Mouse (Mus musculus) lung, postnatal 0 days (tissue): ENCODE measurements at regions not wholly inside any gene's neighbourhood (a gene's known extent, or its start where the extent isn't known, plus 50 kb on each side); places are given as distances from the start of the nearest gene placed in this dataset.

ENCODE experiments used
- ATAC-seq: fragments of 200-750 bp; cut with Nextera tagmentation; 2 replicates; pipeline ENCODE4 v1.8.0; 2017; ENCODE audit warnings: moderate library complexity
- DNase-seq: peaks from one replicate; pipeline ENCODE4 v3.0.0-alpha.2; 2016; ENCODE audit warnings: low spot score
- H3K27ac ChIP-seq: fragments of 300-500 bp; sonication (generic); 2 replicates; pipeline ENCODE4 v1.5.1; 2014; ENCODE audit warnings: antibody characterized with exemption, mild to moderate bottlenecking, low read length, mixed read lengths
- H3K27me3 ChIP-seq: fragments of 300-500 bp; sonication (generic); replicated peaks from 2 replicates; pipeline ENCODE4 v1.6.1; 2014; ENCODE audit warnings: low read length, mixed read lengths; ENCODE audit not compliant: insufficient read depth
- H3K36me3 ChIP-seq: fragments of 300-500 bp; sonication (generic); 2 replicates; pipeline ENCODE4 v1.6.1; 2014; ENCODE audit warnings: low read length, mixed read lengths; ENCODE audit not compliant: insufficient read depth
- H3K4me1 ChIP-seq: fragments of 300-500 bp; sonication (generic); 2 replicates; pipeline ENCODE4 v1.6.1; 2014; ENCODE audit warnings: antibody characterized with exemption, low read depth, low read length, mixed read lengths; ENCODE audit not compliant: insufficient read depth
- H3K4me2 ChIP-seq: fragments of 300-500 bp; sonication (generic); replicated peaks from 2 replicates; pipeline ENCODE4 v1.6.1; 2014; ENCODE audit warnings: low read depth, mild to moderate bottlenecking, low read length, moderate library complexity, mixed read lengths
- H3K4me3 ChIP-seq: fragments of 300-500 bp; sonication (generic); 2 replicates; pipeline ENCODE4 v1.5.1; 2014; ENCODE audit warnings: low read depth, low read length
- H3K9ac ChIP-seq: fragments of 300-500 bp; sonication (generic); replicated peaks from 2 replicates; pipeline ENCODE4 v1.6.1; 2014; ENCODE audit warnings: low read depth, mild to moderate bottlenecking
- H3K9me3 ChIP-seq: fragments of 300-500 bp; sonication (generic); 2 replicates; pipeline ENCODE4 v1.6.1; 2016; ENCODE audit warnings: low read length, mixed read lengths
- CTCF ChIP-seq: IDR thresholded peaks from 2 replicates; pipeline ENCODE4 v1.5.1; 2016; ENCODE audit warnings: antibody characterized with exemption, mild to moderate bottlenecking
- EP300 ChIP-seq: IDR thresholded peaks from 2 replicates; pipeline ENCODE4 v1.6.1; 2016; ENCODE audit warnings: antibody characterized with exemption, mild to moderate bottlenecking, control low read depth
- WGBS: fragments of 180-500 bp; shearing (Covaris S2); extraction: QIAGEN DNeasy Blood & Tissue Kit; methylation state at CpG from one replicate; pipeline ENCODE4 v1.1.7; 2014; 5-methylcytosine and 5-hydroxymethylcytosine counted together

- no peaks in the 10 kb centered on the region for H3K27me3 ChIP-seq
- H3K4me3 ChIP-seq, result no peak overlapping the region
- TF ChIP-seq CTCF (no peak), EP300 (no peak; the same call in 1 of the 2 replicates)
- ATAC-seq (peak; percentile 68), DNase-seq (peak; percentile 82)
- H3K4me2 ChIP-seq, result peak overlapping the region; percentile 25; the same call in 1 of the 2 replicates
- 14% methylated on average over 19 of the region's 19 CpGs for WGBS
- H3K9me3 ChIP-seq, result no peaks in the 10 kb centered on the region
- peak overlapping the region; percentile 89 for H3K27ac ChIP-seq
- H3K4me1 ChIP-seq, result peaks cover 28% of the 10 kb centered on the region
- H3K36me3 ChIP-seq, result no peaks in the 10 kb centered on the region
- H3K9ac ChIP-seq, result no peak overlapping the region
Observed at GRCm38 (mm10) chr13:37508385-37509351, 163.7 kb downstream of the Ly86 start.

GRCm38 (mm10) chr13:37509352-37509851 is 164.4 kb downstream of the Ly86 start:
- Histone ChIP-seq H3K36me3 (no peaks in the 10 kb centered on the region), H3K4me2 (peak overlapping the region; percentile 25; the same call in 1 of the 2 replicates), H3K9me3 (no peaks in the 10 kb centered on the region), H3K9ac (no peak overlapping the region), H3K4me3 (no peak overlapping the region), H3K4me1 (peaks cover 29% of the 10 kb centered on the region), H3K27ac (peak overlapping the region; percentile 89), H3K27me3 (no peaks in the 10 kb centered on the region)
- WGBS, result 10% methylated on average over 10 of the region's 12 CpGs
- ATAC-seq (peak; percentile 80), DNase-seq (peak; percentile 93)
- TF ChIP-seq CTCF (no peak), EP300 (peak; percentile 78)

- DNase-seq (no peak), ATAC-seq (no peak)
- 72% methylated on average over 6 of the region's 6 CpGs for WGBS
- Histone ChIP-seq H3K27ac (peak overlapping the region; percentile 89), H3K9me3 (no peaks in the 10 kb centered on the region), H3K4me2 (no peak overlapping the region), H3K27me3 (no peaks in the 10 kb centered on the region), H3K4me3 (no peak overlapping the region), H3K9ac (no peak overlapping the region), H3K4me1 (peaks cover 35% of the 10 kb centered on the region), H3K36me3 (no peaks in the 10 kb centered on the region)
- no peak for TF ChIP-seq CTCF
- no peak for TF ChIP-seq EP300
Observed at GRCm38 (mm10) chr13:37510511-37510910, 165.5 kb downstream of the Ly86 start.

- TF ChIP-seq CTCF (no peak), EP300 (peak; percentile 31; the same call in 1 of the 2 replicates)
- Histone ChIP-seq H3K36me3 (no peaks in the 10 kb centered on the region), H3K9ac (no peak overlapping the region), H3K4me3 (no peak overlapping the region), H3K27ac (peak overlapping the region; percentile 20; the same call in 1 of the 2 replicates), H3K9me3 (no peaks in the 10 kb centered on the region), H3K4me2 (no peak overlapping the region), H3K27me3 (no peaks in the 10 kb centered on the region), H3K4me1 (peaks cover 34% of the 10 kb centered on the region)
- no peak for ATAC-seq
- DNase-seq, result no peak
- 66% methylated on average over 6 of the region's 6 CpGs for WGBS
Observed at GRCm38 (mm10) chr13:37511006-37511405, 166.0 kb downstream of the Ly86 start.

- no peaks in the 10 kb centered on the region for H3K9me3 ChIP-seq
- ATAC-seq (no peak), DNase-seq (no peak)
- peaks cover 30% of the 10 kb centered on the region for H3K4me1 ChIP-seq
- TF ChIP-seq EP300 (no peak), CTCF (no peak)
- H3K36me3 ChIP-seq, result no peaks in the 10 kb centered on the region
- no peak overlapping the region for H3K9ac ChIP-seq
- no peaks in the 10 kb centered on the region for H3K27me3 ChIP-seq
- WGBS, result 70% methylated on average over 4 of the region's 4 CpGs
- H3K4me3 ChIP-seq, result no peak overlapping the region
- no peak overlapping the region; the same call in 1 of the 2 replicates for H3K27ac ChIP-seq
- H3K4me2 ChIP-seq, result no peak overlapping the region
Observed at GRCm38 (mm10) chr13:37511406-37511805, 166.4 kb downstream of the Ly86 start.

- DNase-seq, result no peak
- Histone ChIP-seq H3K27ac (peak overlapping the region; percentile 66; the same call in 1 of the 2 replicates), H3K4me2 (no peak overlapping the region), H3K4me3 (no peak overlapping the region), H3K4me1 (peaks cover 30% of the 10 kb centered on the region), H3K9ac (no peak overlapping the region), H3K36me3 (no peaks in the 10 kb centered on the region), H3K9me3 (no peaks in the 10 kb centered on the region), H3K27me3 (no peaks in the 10 kb centered on the region)
- 30% methylated on average over 3 of the region's 3 CpGs for WGBS
- TF ChIP-seq EP300 (no peak), CTCF (no peak)
- ATAC-seq, result no peak
Observed at GRCm38 (mm10) chr13:37512781-37513180, 167.8 kb downstream of the Ly86 start.
